Mouse (Mus musculus): ENCODE measurements around the gene Gcnt2. TPM values are rescaled to one million over a fixed set of nuclear protein-coding genes. Genes with fewer than 3 reads are reported as not detected.

Gcnt2 gene
- total RNA-seq, 2 experiments from 2014 or later = 6.7 to 9.1 TPM

- DNase-seq = no peak
Measured at GRCm38 (mm10) chr13:40906528-40906927, 47.0 kb downstream of the Gcnt2 start.

GRCm38 (mm10) chr13:40907274-40907673 lies 47.7 kb downstream of the Gcnt2 start:
- DNase-seq = no peak

- DNase-seq = no peak
Measured at GRCm38 (mm10) chr13:40908044-40908443, 48.5 kb downstream of the Gcnt2 start.

GRCm38 (mm10) chr13:40909060-40909459 lies 49.5 kb downstream of the Gcnt2 start:
- no peak for DNase-seq

GRCm38 (mm10) chr13:40910047-40910446 lies 50.5 kb downstream of the Gcnt2 start:
- no peak for DNase-seq

- peak in 1 of 2 experiments; percentile 48 for DNase-seq
Measured at GRCm38 (mm10) chr13:40911951-40912350, 52.4 kb downstream of the Gcnt2 start.

GRCm38 (mm10) chr13:40913395-40914018 lies 54.0 kb downstream of the Gcnt2 start:
- no peak for DNase-seq

- DNase-seq = no peak
Measured at GRCm38 (mm10) chr13:40914053-40914585, 54.6 kb downstream of the Gcnt2 start.

- no peak for DNase-seq
Measured at GRCm38 (mm10) chr13:40916321-40917160, 57.0 kb downstream of the Gcnt2 start.

GRCm38 (mm10) chr13:40917161-40918091 lies 57.9 kb downstream of the Gcnt2 start:
- peak; percentile 78 to 82 for DNase-seq

- DNase-seq = peak; percentile 70 to 74
Measured at GRCm38 (mm10) chr13:40921326-40922059, 61.9 kb downstream of the Gcnt2 start.

- DNase-seq = no peak
Measured at GRCm38 (mm10) chr13:40922311-40922877, 62.8 kb downstream of the Gcnt2 start.

- no peak for DNase-seq
Measured at GRCm38 (mm10) chr13:40923756-40924315, 64.3 kb downstream of the Gcnt2 start.

GRCm38 (mm10) chr13:40928192-40928898 lies 68.8 kb downstream of the Gcnt2 start:
- DNase-seq = no peak

- peak in 1 of 2 experiments; percentile 44 for DNase-seq
Measured at GRCm38 (mm10) chr13:40931871-40932270, 72.3 kb downstream of the Gcnt2 start.

- no peak for DNase-seq
Measured at GRCm38 (mm10) chr13:40932573-40932972, 73.0 kb downstream of the Gcnt2 start.

GRCm38 (mm10) chr13:40934341-40934740 lies 74.8 kb downstream of the Gcnt2 start:
- no peak for DNase-seq

- DNase-seq = no peak
Measured at GRCm38 (mm10) chr13:40937586-40937985, 78.0 kb downstream of the Gcnt2 start.

GRCm38 (mm10) chr13:40938485-40939357 lies 79.2 kb downstream of the Gcnt2 start:
- DNase-seq = peak; percentile 40 to 59
